Mouse (Mus musculus) CD4-positive, CD25-positive, alpha-beta regulatory T cell, adult 2 months (primary cell): ENCODE measurements around the gene Hdhd3.
A peak's percentile ranks its signal among the peaks of the same experiment; 100 is the strongest.
"Not testable (repeated sequence)": the region's sequence is repeated elsewhere in the genome, so short reads cannot be mapped to it uniquely, and the experiment has no call there.

Source experiments
- DNase-seq: peaks from one replicate; pipeline ENCODE4 v3.0.0-alpha.2; 2012; ENCODE audit warnings: low read depth, low spot score

The Hdhd3 gene

GRCm38 (mm10) chr4:62513998-62514506, 10.8 kb upstream of the Hdhd3 start:
- no peak for DNase-seq

GRCm38 (mm10) chr4:62509946-62510345, 6.7 kb upstream of the Hdhd3 start:
- no peak for DNase-seq

DNA sequence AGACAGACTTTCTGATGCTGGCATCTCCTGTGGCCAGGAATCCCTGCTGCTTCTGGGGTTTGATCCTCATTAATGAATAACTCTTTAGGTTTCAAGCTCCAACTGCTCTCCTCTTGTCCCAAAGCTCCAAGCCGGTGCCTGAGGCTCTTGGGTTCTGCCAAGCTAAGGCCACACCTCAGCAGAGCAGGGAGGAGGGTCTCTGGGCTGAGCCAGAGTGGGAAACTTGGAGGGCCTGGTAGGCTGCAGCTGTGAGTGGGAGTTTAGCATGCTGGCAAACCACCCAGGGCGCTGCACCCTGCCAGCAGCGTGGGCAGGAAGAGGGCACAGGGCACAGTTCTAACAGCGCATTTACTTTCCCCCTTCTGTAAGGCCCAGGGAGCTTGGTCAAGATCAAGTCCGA, 5.6 kb upstream of the Hdhd3 start:
- DNase-seq, result no peak

- peak; percentile 69 for DNase-seq
Observed at GRCm38 (mm10) chr4:62506798-62507197, 3.5 kb upstream of the Hdhd3 start.

GRCm38 (mm10) chr4:62505991-62506390, 2.7 kb upstream of the Hdhd3 start:
- DNase-seq, result no peak

- DNase-seq, result peak; percentile 41
Observed at GRCm38 (mm10) chr4:62502969-62503368, 298 bp downstream of the Hdhd3 start.

- DNase-seq, result peak; percentile 81
Observed at GRCm38 (mm10) chr4:62501964-62502732, 1.1 kb downstream of the Hdhd3 start.

GRCm38 (mm10) chr4:62501534-62501933, 1.7 kb downstream of the Hdhd3 start:
- DNase-seq, result no peak

GRCm38 (mm10) chr4:62500799-62501198, 2.5 kb downstream of the Hdhd3 start:
- no peak for DNase-seq

- DNase-seq, result no peak
Observed at GRCm38 (mm10) chr4:62496815-62497214, 6.5 kb downstream of the Hdhd3 start.

- DNase-seq, result no peak
Observed at GRCm38 (mm10) chr4:62495946-62496345, 7.3 kb downstream of the Hdhd3 start.

DNA sequence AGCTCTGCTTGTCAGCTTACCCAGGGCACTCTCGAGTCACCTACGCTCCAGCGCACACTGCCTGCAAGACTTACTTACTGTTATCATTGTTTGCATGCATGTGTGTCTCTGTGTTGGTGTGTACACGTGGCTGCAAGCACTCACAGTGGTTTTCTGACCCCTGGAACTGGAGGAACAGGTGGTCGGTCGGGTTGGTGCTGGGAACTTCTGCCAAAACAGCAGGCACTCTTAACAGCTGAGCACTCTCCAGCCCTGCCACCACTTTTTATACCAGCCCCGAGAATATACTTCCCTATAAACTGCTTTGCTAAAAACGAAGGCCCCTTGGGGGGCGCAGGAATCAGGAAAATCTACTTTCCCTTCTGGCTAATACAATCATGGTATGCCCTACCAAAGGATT, 9.0 kb downstream of the Hdhd3 start:
- no peak for DNase-seq

DNA sequence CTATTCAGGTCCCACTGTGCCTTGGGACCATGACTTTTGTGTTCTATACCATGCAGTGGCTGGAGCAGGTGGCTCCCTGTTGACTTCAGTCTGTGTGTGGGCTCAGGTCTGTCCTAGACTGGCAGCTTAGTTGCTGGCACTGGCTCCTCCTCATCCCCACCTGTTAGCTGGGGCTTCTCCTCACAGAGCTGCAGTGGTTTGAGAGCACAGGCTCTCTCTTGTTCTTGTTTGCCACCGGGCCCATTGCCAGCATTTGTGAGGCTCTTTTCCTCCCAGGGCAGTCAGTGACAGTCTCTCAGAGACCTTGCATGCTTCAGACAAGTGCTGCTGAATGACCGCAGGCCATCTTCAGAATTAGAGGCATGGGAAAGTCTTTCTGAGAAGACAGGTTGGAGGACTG, 10.6 kb downstream of the Hdhd3 start:
- DNase-seq, result no peak

- DNase-seq, result no peak
Observed at GRCm38 (mm10) chr4:62487914-62488313, 15.4 kb downstream of the Hdhd3 start.

DNA sequence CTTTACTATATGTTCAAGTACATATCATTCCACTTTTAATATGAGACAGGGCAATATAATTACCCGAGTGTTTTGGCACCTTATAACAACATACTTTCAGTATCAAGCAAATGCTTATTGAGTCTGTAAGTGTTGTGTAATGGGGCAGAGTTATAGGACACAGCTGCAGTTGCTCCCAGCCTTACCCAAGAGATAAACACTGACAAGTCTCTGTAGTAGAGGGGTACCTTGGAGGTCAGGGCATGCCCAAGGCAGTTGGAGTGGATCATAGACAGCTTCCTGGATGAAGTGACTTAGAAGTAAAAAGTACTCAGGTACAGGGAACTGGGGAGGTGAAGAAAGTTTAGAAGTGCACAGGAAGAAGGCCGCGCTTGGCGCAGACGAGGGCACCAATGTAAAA, 16.1 kb downstream of the Hdhd3 start:
- DNase-seq, result no peak

GRCm38 (mm10) chr4:62486162-62486696, 17.0 kb downstream of the Hdhd3 start:
- DNase-seq, result no peak

- no peak for DNase-seq
Observed at GRCm38 (mm10) chr4:62485450-62486161, 17.7 kb downstream of the Hdhd3 start.

DNA sequence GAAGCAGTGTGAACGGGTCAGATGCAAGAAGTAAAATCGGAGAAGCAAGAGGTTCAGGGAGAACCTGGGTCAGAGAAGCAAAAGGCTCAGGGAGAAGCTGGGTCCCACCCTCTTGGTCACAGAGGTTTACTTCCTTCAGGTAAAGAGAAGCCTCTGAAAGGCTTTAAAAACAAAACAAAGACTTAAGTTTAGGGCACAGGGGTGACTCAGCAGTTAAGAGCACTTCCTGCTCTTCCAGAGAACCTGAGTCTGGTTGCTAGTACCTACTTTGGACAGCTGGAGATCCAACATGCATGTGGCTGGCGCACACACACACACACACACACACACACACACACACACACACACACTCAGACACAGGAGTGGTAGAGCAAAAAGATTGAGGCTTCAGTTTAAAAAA, 18.3 kb downstream of the Hdhd3 start:
- DNase-seq, result no peak

DNA sequence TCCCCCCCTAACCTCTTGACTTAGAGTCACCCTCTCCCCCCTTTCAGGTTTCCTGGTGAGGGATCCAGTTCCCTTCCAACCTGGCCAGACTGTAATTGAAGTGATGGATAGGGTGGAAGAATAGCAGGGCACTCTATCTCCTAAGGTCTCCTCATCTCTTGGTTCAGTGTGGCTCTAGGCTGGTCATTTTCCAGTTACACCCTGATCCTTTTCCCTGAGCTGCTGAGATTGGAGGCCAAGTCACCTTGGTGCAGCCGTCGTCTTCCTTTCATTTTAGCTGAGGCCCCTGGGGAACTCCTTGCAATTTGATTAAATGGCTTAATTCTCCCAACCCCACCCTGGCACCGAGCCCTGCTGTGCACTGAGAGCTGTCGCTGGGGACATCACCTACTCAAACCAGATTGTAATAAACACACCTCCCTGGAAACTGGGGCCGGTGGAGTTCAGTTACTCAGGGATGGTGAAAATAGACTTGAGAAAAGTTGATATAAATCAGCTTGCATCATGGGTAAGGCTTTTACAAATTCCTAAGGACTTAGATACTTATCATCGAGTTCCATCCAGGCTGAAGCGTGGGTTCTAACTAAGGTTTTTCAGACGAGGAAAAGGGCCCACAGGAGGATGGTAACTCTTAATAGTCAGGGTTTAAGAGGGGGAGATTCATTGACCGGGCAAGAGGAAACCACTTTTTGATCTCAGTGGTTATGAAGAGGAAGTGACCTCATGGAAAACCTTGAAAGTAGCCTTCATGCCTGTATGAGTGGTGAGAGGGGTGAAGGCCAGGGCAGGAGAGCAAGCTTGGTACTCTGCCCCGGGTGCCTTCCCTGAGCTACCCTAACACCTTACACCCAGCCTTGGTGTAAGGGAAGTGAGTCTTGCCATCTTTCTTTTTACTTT, 22.3 kb downstream of the Hdhd3 start:
- DNase-seq, result peak; percentile 61

GRCm38 (mm10) chr4:62479937-62480708, 23.1 kb downstream of the Hdhd3 start, which contains the start of gene Bspry:
Bspry (plus strand) TSS chr4:62480053.
- peak; percentile 74 for DNase-seq

- not testable (repeated sequence) for DNase-seq
Observed at GRCm38 (mm10) chr4:62479593-62479936, 23.7 kb downstream of the Hdhd3 start.
